Mouse (Mus musculus) CD4-positive, CD25-positive, alpha-beta regulatory T cell, adult 4 months (primary cell): ENCODE measurements around the gene Hist1h1d. TPM values are rescaled to one million over a fixed set of nuclear protein-coding genes. Genes with fewer than 3 reads are reported as not detected.

ENCODE experiments used
- ATAC-seq: one replicate; pipeline ENCODE4 v1.8.0; 2017
- polyA plus RNA-seq, 2 experiments: library from polyadenylated mRNA; unstranded; fragments of 100-300 nt; shearing (Covaris generic); gene quantifications; one replicate each; pipeline ENCODE4 v1.2.1; 2017

Hist1h1d gene
- polyA plus RNA-seq = under 1 TPM; 0.18 to 0.35 TPM

DNA sequence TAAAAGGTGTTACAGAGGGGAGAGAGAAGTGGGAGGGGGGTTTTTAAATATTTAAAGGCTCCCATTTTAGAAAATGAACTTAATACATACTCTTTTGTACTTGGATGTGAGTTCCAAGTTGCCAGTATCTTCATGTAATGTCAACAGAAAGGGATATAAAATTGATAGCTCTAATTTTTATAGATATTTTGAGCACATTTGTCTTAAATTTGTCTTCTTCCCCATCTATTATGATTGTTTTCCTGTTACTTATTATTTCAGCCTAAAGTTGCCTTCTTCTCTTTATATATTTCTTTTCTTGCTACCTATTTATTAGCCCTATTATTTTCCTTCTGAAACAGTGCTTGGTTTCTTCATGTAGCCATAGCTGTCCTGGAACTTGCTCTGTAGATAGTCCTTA is at the start of gene Hist1h1d:
Gene Hist1h1d (plus strand): TSS at position 301 of the 400 bp plus-strand sequence.
- no peak for ATAC-seq

DNA sequence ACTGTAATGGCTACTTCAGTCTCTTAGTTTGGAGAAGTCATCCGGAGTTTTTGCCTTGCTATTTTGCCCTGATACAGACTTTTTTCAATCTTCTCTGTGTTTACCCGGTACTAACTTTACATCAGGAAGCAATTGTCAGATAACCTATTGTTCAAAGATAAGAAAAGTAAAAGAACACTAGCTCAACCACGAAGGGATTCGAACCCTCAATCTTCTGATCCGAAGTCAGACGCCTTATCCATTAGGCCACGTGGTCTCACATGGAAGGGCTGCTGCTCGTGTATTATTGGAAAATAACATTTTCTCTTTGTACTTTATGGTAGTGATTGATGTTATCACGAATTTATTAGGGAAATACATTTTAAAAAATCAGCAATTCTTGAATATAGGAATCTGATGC is 49.3 kb upstream of the Hist1h1d start:
- peak; percentile 51 for ATAC-seq

DNA sequence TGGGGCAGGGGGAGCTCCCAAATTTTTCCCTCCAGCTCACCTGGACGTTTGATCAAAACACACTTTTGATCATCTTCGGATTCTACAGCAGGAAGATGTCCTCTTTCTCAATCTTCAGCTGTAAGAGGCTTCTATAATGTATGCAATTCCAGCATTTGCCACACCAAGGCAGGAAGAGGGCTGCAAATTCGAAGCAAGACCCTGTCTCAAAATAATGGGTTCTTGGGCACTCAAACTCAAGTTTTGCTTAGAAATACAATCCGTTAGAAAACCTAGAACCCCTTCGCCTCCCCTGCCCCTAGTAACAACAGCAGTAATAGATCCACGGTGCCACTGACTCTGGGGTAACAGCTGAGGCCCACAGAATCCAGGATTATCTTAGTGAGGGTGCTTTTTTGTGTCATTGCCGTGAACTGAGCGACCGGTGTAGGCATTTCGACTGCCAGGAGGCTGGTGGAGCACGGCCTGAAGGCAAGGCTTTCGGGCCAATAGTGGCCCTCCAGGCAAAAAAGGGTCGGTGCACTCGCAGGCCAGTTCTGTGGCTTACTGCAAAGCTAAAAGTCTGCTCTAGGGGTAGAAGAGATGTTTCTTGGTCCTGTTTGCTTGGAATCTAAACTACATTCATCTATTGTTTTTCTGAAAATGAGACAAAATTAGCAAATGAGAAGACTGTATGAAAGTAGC is 47.3 kb upstream of the Hist1h1d start:
- ATAC-seq = no peak

DNA sequence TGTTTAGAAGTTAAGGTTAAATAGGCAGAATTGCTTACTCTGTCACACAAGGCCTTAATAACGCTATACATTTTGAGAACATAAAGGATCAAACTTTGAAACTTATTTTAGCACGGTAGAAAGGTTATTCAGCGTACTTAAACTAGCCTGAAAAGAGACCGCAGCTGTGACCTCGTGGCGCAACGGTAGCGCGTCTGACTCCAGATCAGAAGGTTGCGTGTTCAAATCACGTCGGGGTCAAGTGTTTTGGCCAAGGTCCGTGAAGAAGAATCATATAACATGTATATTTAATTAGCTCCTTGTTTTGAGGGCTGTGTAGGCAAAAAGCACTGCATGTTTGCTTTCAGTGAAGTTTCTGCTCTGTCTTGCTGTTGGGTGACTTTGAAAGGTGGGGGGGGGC is 46.7 kb upstream of the Hist1h1d start:
- ATAC-seq = no peak

DNA sequence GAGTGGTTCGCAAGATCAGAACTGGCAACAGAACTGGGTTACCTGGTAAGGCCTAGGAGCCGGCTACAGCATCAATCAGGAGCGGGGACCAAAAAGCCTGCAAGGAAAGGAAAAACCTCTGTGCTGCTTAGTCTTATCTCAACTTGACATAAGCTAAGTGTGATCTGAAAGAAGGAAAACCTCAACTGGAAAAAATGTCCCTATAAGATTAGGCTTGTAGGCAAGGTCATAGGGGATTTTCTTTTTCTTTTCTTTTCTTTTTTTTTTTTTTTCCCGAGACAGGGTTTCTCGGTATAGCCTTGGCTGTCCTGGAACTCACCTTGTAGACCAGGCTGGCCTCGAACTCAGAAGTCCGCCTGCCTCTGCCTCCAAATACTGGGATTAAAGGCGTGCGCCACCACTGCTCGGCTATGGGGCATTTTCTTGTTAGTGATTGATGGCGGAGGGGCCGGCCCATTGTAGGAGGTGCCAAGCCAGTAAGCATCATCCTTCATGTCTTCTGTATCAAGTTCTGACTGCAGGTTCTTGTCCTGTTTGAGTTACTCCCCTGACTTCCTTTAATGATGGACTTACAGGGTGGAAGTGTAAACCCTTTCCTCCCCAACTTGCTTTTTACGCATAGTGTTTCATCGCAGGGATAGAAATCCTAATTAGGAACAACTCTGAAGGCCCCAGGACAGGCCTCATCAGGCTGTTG is 46.1 kb upstream of the Hist1h1d start:
- no peak for ATAC-seq

DNA sequence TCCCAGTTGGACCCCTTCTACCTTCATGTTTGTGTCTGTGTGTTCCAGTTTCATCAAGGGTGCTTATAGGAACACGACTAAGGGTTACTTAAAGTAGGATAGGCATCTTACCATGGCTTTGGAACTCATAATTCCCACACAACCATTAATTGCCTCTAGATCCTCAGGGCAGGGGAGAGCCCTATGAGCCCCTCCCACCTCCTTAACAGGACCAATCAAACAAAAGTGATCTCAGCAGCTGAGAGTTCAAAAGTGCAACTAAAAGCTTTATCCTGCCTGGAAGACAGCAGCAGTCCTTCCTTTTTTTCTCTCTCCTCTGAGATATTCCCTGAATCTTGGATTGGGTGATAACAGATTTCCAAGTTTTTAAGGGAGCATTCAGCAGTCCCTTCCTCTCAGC is 42.9 kb upstream of the Hist1h1d start:
- no peak for ATAC-seq

DNA sequence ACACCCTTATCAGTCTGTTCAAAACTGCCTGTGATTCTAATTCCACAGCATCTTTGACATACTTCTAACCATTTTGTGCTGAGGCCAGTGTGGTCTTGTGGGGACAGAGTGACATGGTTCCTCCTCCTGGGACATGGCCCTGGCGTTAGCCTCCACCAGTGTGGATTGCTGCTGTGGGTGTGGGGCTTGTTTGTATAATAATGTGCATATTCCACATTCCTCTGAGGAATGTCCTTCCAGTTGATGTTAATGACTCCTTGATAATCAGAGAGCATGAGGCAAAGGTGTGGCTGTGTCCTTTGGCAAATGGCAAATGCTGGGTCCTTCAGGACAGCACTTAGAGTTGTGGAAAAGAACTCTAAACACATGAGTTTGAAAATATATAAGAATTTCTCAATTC is 39.5 kb upstream of the Hist1h1d start:
- ATAC-seq = no peak

DNA sequence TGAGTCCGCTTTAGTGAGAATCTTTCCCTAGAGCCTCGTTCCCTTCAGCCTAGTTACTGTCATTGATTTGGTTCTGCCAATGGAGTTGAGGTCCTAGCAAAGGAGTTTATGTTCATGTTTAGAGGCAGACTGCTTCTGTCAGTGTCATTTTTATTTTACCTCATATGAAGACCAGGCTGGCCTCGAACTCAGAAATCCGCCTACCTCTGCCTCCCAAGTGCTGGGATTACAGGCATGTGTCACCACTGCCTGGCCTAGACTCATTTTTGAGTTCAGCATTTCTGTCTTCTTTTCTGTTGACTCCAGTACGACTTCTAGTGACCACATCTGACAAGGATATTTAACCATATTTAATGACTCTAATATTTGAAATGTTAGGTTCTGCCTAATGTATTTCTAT is 37.8 kb upstream of the Hist1h1d start:
- no peak for ATAC-seq

DNA sequence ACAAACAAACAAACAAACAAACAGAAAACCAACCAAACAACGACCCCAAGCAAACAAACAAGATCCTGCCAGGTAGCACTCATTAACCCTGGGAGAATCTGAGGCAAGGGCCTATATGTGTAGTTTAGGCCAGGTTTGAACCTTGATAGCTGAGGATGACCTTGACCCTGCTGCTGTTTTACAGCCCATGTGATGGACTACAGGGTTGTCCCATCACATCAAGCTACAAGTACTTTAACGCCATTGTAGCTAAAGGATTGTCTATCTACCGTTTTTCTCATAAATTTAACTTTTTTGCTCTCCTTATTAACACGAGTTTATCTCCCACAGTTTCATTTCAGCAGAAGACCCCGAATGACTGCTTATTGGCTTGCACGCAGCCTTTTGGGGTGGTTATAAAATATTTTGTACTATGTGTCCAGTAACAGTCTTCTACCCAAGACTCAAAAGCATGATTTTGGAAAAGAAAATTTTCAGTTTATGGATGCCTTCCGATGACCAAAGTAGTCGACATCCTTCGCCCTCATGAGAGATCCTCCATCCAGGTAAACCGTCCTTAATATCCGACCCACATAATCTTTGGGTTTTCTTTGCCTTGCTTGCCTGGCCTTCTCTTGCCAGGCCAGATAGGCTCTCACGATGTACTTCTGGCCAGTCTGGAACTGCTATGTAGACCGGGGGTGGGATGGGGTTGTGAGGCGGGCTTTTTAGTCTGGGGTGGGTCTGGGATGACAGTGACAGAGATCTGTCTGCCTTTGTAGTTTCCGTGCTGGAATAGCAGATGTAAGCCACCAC is 37.0 kb upstream of the Hist1h1d start:
- ATAC-seq = no peak

DNA sequence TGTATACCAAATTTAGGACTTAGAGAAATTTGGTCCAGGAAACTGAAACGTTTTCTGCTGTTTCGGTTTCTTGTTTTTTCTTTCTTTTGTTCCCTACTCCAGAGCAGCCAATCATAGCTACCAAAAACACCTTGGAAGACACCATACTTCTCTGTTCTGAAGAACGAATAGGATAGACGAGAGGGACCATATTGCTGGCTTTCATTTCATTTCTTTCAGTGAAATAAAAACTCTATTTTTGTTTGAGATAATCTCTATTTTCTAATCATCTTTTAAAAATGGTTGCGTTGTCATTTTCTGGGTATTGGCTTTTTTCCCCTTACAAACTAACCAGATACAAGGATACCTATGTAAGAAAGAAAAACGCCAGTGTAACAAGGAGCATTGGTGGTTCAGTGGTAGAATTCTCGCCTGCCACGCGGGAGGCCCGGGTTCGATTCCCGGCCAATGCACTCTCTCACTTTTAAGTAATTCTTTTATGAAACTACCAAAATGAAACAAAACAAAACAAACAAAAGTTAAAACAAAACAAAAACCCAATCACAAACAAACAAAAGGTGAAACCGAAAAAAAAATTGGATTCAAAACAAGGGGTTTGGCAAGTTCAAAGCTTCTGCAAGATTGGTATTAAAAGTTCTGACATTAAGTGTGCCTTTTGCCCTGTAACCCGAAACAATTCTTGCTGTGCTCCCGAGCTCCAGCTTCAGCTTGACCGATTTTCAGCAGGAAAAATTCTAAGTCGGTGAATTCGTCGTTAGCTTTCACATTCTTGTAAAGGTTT is 36.0 kb upstream of the Hist1h1d start:
- peak; percentile 44 for ATAC-seq

DNA sequence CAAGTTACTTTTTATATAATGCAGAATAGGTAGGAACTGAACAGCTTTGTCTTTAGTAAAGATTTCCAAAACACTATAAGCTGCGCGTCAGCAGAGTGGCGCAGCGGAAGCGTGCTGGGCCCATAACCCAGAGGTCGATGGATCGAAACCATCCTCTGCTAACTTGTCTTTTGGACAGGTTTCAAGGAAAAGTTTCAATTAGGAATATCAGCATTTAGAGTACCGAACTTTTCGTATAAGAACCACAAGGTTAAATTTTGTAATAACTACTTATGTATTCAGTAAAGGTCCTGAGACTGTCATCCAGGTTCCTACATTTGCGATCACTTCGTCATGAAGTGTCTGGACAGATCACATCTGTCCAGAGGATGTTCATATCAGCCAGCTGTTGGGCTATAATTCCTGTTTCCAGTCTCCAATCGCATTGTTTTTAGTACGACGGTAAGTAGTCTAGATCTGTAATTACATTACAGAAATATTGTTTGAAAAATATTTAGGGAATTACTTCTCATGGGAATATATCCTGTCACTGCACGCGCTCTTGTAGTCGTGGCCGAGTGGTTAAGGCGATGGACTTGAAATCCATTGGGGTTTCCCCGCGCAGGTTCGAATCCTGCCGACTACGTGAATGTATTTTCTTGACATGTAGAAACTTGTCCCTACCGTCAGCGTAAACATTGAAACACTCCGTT is 35.3 kb upstream of the Hist1h1d start:
- ATAC-seq = peak; percentile 59

DNA sequence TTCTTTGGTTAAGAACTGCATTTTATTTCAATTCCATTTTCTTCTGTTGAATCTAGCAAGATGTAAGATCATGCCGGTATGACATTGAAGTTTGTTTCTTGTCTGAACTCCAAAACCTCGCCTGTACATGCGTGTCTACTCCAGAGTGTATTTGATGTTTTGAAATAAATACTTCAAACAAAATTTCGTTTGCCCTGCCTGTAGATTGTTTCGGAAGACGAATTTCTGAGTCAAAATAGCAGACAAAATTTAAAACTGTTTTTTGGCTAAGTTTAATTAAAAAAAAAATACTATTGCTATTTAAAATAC is 34.8 kb upstream of the Hist1h1d start:
- no peak for ATAC-seq

DNA sequence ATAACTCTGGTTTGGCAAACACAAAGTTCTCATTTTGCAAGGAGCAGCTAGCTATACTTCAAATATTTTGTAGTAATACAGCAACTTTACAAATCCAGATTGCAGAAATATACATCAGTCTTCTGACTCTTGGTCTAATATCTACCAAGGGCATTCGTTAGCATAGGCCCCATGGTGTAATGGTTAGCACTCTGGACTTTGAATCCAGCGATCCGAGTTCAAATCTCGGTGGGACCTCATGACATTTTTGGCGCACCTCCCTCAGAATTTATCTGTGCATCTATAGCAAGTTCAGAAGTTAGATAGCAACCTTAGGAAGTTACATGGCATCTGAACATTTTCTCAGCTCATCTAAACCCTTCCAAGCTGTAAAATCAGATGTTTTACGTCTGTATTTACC is 34.2 kb upstream of the Hist1h1d start:
- peak; percentile 48 for ATAC-seq

DNA sequence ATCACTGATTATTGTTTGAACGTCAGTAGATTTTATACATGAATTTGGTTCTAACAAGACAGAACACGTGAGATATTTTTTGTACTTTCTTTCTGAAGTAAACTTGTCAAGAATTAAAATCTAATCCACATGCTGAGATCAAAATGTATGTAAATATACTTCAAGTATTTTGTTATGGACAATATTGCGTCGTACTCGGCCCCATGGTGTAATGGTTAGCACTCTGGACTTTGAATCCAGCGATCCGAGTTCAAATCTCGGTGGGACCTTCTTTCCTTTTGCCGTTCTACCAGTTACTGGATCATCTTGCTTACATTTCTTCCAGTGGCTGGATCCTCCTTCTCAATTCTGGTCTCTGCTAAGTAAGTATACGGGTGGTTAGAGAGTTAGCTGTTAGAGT is 33.6 kb upstream of the Hist1h1d start:
- peak; percentile 32 for ATAC-seq

DNA sequence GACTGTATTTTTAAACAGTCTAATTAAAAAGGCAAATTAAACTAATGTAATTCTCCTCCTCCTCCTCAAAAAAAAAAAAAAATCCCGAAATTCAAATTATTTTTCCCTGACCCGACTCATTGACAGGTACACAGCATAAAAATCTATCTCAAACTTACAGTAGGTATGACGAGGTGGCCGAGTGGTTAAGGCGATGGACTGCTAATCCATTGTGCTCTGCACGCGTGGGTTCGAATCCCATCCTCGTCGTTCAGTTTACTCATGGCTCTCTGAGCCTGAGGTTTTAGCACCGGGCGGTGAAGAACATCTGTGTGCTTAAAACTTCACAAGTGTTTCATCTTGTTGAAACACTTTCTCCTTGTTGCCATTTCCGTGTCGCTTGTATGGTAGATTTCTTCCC is 31.4 kb upstream of the Hist1h1d start:
- peak; percentile 36 for ATAC-seq

DNA sequence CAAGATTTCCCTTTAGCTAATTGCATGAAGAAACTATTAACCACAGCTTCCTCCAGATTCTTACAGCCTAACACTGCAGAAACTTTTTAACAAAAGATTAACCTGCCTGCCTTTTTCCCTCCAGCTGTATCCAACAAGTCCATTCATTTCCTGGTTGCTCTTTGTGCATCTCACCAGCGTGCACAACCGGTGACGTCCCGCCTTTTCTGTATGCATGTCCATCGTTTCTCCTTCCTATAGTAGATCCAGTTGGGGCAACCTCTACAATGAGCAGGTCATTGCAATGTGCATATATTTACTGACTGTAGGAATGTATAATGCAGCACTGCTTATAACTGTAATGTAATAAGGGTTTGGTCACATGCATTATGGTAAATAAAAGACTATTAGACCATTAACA is 29.1 kb upstream of the Hist1h1d start:
- ATAC-seq = no peak

DNA sequence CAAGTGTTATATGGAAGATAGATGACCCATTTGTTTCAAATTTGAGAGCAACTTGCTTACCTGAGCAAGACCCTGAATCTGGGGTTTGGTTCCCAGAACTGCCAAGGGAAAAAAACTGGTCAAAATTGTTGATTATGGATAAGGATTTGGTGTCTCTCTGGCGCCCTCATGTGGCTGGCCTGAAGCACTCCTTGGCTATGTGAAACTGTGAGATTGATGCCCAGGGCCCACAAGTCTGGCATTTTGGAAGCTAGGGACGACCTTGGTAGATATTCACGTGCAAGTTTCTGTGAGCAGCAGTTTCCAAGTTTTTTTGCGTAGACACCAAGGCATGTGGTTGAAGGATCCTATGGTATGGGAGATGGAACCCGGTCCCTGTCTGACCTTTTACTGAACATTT is 28.4 kb upstream of the Hist1h1d start:
- peak; percentile 40 for ATAC-seq

DNA sequence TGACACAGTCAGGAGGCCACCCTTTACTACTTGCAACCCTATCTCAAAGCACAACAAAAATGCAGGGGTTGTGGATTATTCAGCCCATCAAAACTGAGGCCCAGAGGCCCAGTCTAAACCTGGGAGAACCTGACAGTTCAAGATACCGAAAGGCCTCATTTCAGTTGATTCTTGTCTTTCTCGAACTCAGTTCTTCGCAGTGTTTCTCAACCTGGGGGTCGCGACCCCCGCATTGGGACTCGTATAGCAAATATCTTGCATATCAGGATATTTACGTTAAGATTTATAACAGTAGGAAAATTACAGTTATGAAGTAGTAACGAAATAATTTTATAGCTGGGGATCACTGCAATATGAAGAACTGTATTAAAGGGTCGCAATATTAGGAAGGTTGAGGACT is 27.2 kb upstream of the Hist1h1d start:
- no peak for ATAC-seq

DNA sequence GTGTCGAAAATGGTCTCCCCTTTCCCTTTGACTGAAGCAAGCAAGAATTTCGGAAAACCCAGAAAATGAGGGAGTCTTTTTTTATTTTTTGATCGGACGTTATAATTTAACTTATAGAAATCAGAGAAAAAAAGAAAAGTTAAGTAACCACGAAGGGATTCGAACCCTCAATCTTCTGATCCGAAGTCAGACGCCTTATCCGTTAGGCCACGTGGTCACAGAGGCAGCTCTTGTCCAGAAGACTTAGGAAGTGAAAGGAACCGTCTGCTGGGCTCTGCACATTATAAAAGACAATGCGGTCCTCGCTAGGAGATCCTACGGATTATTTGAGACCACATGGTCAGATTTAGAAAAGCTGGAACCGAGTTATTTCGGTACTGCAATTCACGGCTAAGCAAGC is 26.8 kb upstream of the Hist1h1d start:
- ATAC-seq = peak; percentile 24

DNA sequence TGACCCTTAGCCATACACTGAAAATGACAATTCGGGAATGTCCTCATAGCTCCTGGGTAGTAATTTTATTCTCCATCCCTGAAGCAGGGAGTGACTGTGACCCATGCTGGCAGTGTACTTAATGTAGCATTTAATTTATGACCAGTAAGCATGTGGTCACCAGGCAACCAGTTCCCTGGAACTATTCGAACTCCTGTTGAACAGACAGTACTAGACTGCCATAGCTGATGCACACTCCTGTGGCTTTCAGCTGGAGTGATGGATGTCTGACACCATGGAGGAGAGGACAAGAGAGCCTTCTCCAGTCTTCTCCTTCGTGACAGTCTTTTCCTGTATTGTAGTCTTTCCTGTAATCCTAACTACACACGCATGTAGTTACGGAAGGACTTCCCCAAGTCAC is 24.1 kb upstream of the Hist1h1d start:
- ATAC-seq = no peak

DNA sequence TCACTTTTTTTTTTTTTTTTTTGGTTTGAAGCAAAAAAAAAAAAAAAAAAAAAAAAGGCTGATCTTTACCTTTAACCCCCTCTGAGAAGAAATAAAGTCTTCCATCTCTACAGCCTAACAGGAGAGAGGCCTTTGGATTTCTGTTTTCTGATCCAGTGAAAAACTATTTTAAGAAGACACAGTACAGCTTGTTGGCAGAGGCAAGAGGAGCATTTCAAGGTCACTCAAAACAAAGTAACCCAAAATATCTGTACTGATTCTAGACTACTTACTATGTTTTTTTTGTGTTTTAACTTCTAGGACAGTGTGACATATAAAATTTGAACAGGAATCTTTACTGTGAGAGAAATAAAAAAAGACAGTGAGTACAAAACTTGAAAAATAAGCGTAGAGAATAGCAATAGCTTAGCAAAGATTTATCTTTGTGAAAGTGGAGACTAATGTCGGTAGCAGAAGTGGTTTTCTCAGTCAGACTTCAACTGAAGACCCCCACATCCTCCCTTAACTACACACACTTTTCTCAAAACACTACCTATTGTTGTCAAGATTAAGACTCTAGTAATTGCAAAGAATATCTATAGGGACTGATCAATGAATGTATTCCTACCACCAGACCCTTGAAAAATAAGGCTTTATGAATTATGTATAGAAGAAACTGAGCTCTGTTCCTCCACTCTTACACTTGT is 23.4 kb upstream of the Hist1h1d start:
- no peak for ATAC-seq
